Mouse (Mus musculus) lung, embryonic 14.5 days (tissue): Measurements from ENCODE around the gene Sclt1. TPM values are rescaled to one million over a fixed set of nuclear protein-coding genes. Genes with fewer than 3 reads are reported as not detected.

Experiments used
- ATAC-seq: fragments of 200-750 bp; cut with Nextera tagmentation; 2 replicates; pipeline ENCODE4 v1.8.0; 2017; ENCODE audit warnings: mild to moderate bottlenecking, moderate TSS enrichment, moderate library complexity; ENCODE audit not compliant: insufficient read depth
- DNase-seq: peaks from one replicate; pipeline ENCODE4 v3.0.0-alpha.2; 2015
- H3K27ac ChIP-seq: fragments of 300-500 bp; sonication (generic); 2 replicates; pipeline ENCODE4 v1.5.1; 2014; ENCODE audit warnings: low read depth, mild to moderate bottlenecking, moderate library complexity
- H3K27me3 ChIP-seq: fragments of 300-500 bp; sonication (generic); 2 replicates; pipeline ENCODE4 v1.6.1; 2014; ENCODE audit warnings: low read length, control low read depth; ENCODE audit not compliant: insufficient read depth
- H3K36me3 ChIP-seq: fragments of 300-500 bp; sonication (generic); 2 replicates; pipeline ENCODE4 v1.6.1; 2014; ENCODE audit warnings: control low read depth; ENCODE audit not compliant: insufficient read depth
- H3K4me1 ChIP-seq: fragments of 300-500 bp; sonication (generic); 2 replicates; pipeline ENCODE4 v1.6.1; 2014; ENCODE audit warnings: antibody characterized with exemption, control low read depth; ENCODE audit not compliant: insufficient read depth
- H3K4me2 ChIP-seq: fragments of 300-500 bp; sonication (generic); 2 replicates; pipeline ENCODE4 v1.6.1; 2014; ENCODE audit warnings: mild to moderate bottlenecking
- H3K4me3 ChIP-seq: fragments of 300-500 bp; sonication (generic); 2 replicates; pipeline ENCODE4 v1.5.1; 2014; ENCODE audit warnings: low read depth, low read length
- H3K9ac ChIP-seq: fragments of 300-500 bp; sonication (generic); 2 replicates; pipeline ENCODE4 v1.6.1; 2014
- H3K9me3 ChIP-seq: fragments of 300-500 bp; sonication (generic); 2 replicates; pipeline ENCODE4 v1.6.1; 2016; ENCODE audit warnings: low read depth, low read length, control low read depth
- CTCF ChIP-seq: IDR thresholded peaks from 2 replicates; pipeline ENCODE4 v1.5.1; 2016; ENCODE audit warnings: antibody characterized with exemption, low read depth
- WGBS: fragments of 180-500 bp; shearing (Covaris S2); extraction: QIAGEN DNeasy Blood & Tissue Kit; methylation state at CpG from one replicate; pipeline ENCODE4 v1.1.7; 2014; 5-methylcytosine and 5-hydroxymethylcytosine counted together
- polyA plus RNA-seq: library from polyadenylated mRNA; unstranded; fragments of >200 nt; fragmentation: Nextera tagmentation; extraction: Ambion mirVana; gene quantifications from 2 replicates; pipeline ENCODE4 v1.2.1, GENCODE M21; 2014

Sclt1 gene
- polyA plus RNA-seq, 1 experiment from 2014 or later, result 22.5 TPM

GRCm38 (mm10) chr3:41586330-41586729, 156.0 kb downstream of the Sclt1 start:
- Histone ChIP-seq H3K9ac (no peak overlapping the region), H3K27ac (no peak overlapping the region), H3K36me3 (no peaks in the 10 kb centered on the region; the same call in 1 of the 2 replicates), H3K4me3 (no peak overlapping the region), H3K9me3 (no peaks in the 10 kb centered on the region), H3K4me2 (no peak overlapping the region), H3K27me3 (no peaks in the 10 kb centered on the region), H3K4me1 (no peaks in the 10 kb centered on the region)
- no peak for TF ChIP-seq CTCF
- 70% methylated on average over 6 of the region's 6 CpGs for WGBS
- no peak for DNase-seq
- ATAC-seq, result no peak

- H3K4me1 ChIP-seq, result peaks cover 4% of the 10 kb centered on the region; the same call in 1 of the 2 replicates
- no peak for ATAC-seq
- no peaks in the 10 kb centered on the region for H3K9me3 ChIP-seq
- WGBS, result 80% methylated on average over 5 of the region's 5 CpGs
- no peak overlapping the region for H3K27ac ChIP-seq
- H3K4me3 ChIP-seq, result no peak overlapping the region
- H3K4me2 ChIP-seq, result no peak overlapping the region
- H3K9ac ChIP-seq, result no peak overlapping the region
- no peaks in the 10 kb centered on the region for H3K27me3 ChIP-seq
- H3K36me3 ChIP-seq, result no peaks in the 10 kb centered on the region; the same call in 1 of the 2 replicates
- no peak for TF ChIP-seq CTCF
- DNase-seq, result no peak
These were observed 156.8 kb downstream of the Sclt1 start for GRCm38 (mm10) chr3:41585548-41585947.

- WGBS, result 81% methylated on average over 4 of the region's 4 CpGs
- H3K4me2 ChIP-seq, result no peak overlapping the region
- no peaks in the 10 kb centered on the region for H3K36me3 ChIP-seq
- no peak overlapping the region for H3K4me3 ChIP-seq
- TF ChIP-seq CTCF, result no peak
- H3K9ac ChIP-seq, result no peak overlapping the region
- DNase-seq (no peak), ATAC-seq (no peak)
- no peaks in the 10 kb centered on the region for H3K27me3 ChIP-seq
- peaks cover 6% of the 10 kb centered on the region; the same call in 1 of the 2 replicates for H3K4me1 ChIP-seq
- no peaks in the 10 kb centered on the region for H3K9me3 ChIP-seq
- no peak overlapping the region for H3K27ac ChIP-seq
These were observed 158.7 kb downstream of the Sclt1 start for GRCm38 (mm10) chr3:41583621-41584020.

GRCm38 (mm10) chr3:41583092-41583491, 159.2 kb downstream of the Sclt1 start:
- H3K4me1 ChIP-seq, result peaks cover 6% of the 10 kb centered on the region; the same call in 1 of the 2 replicates
- WGBS, result 90% methylated on average over 14 of the region's 14 CpGs

GRCm38 (mm10) chr3:41582256-41582655, 160.1 kb downstream of the Sclt1 start:
- Histone ChIP-seq H3K4me1 (peaks cover 6% of the 10 kb centered on the region; the same call in 1 of the 2 replicates), H3K9ac (no peak overlapping the region), H3K4me2 (no peak overlapping the region), H3K9me3 (no peaks in the 10 kb centered on the region), H3K27ac (no peak overlapping the region), H3K4me3 (no peak overlapping the region), H3K27me3 (no peaks in the 10 kb centered on the region), H3K36me3 (no peaks in the 10 kb centered on the region)
- no peak for TF ChIP-seq CTCF
- WGBS, result 71% methylated on average over 7 of the region's 7 CpGs
- ATAC-seq (no peak), DNase-seq (no peak)

More at GRCm38 (mm10) chr3:41583092-41583491, 159.2 kb downstream of the Sclt1 start:
- Histone ChIP-seq H3K27ac (no peak overlapping the region), H3K36me3 (no peaks in the 10 kb centered on the region), H3K9me3 (no peaks in the 10 kb centered on the region), H3K9ac (no peak overlapping the region), H3K27me3 (no peaks in the 10 kb centered on the region), H3K4me3 (no peak overlapping the region), H3K4me2 (no peak overlapping the region)
- DNase-seq (no peak), ATAC-seq (no peak)
- TF ChIP-seq CTCF, result no peak

- Histone ChIP-seq H3K4me3 (no peak overlapping the region), H3K27ac (no peak overlapping the region)
These were observed 160.9 kb downstream of the Sclt1 start for GRCm38 (mm10) chr3:41581436-41581835.

GRCm38 (mm10) chr3:41580401-41581323, 161.7 kb downstream of the Sclt1 start:
- no peak for TF ChIP-seq CTCF
- Histone ChIP-seq H3K36me3 (no peaks in the 10 kb centered on the region), H3K9ac (no peak overlapping the region), H3K4me2 (no peak overlapping the region), H3K4me3 (no peak overlapping the region), H3K4me1 (peaks cover 6% of the 10 kb centered on the region; the same call in 1 of the 2 replicates), H3K27ac (no peak overlapping the region), H3K9me3 (no peaks in the 10 kb centered on the region), H3K27me3 (no peaks in the 10 kb centered on the region)
- ATAC-seq, result no peak
- 61% methylated on average over 14 of the region's 14 CpGs for WGBS
- DNase-seq, result no peak

More at GRCm38 (mm10) chr3:41581436-41581835, 160.9 kb downstream of the Sclt1 start:
- H3K27me3 ChIP-seq, result no peaks in the 10 kb centered on the region
- ATAC-seq (no peak), DNase-seq (no peak)
- no peaks in the 10 kb centered on the region for H3K36me3 ChIP-seq
- no peak overlapping the region for H3K4me2 ChIP-seq
- peaks cover 6% of the 10 kb centered on the region; the same call in 1 of the 2 replicates for H3K4me1 ChIP-seq
- 49% methylated on average over 8 of the region's 8 CpGs for WGBS
- no peaks in the 10 kb centered on the region for H3K9me3 ChIP-seq
- H3K9ac ChIP-seq, result no peak overlapping the region
- TF ChIP-seq CTCF, result no peak
